Mouse (Mus musculus): ENCODE results near the gene Taldo1.
"Not testable (repeated sequence)": the region's sequence is repeated elsewhere in the genome, so short reads cannot be mapped to it uniquely, and the experiment has no call there.

DNA sequence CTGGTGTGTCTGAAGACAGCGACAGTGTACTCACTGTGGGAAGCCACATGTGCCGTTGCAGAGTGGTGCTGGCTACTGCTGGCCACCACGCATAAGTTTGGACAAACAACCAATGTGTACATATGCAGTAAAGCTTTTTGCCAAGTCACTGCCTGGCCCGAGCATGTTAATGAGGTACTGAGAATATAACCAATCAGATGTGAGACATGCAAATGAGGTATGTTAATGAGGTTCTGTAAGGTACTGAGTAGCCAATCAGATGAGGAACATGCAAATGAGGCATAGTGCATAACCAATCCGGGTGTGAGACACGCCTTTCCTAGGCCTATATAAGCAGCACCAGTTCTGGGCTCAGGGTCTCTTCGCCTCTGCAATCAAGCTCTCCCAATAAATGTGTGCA, 15.7 kb downstream of the Taldo1 start:
- TF ChIP-seq CTCF (IDR thresholded peaks at IDR 0.05; ENCODE audit: low read depth, low read length); EP300 (IDR thresholded peaks at IDR 0.05; ENCODE audit: insufficient read depth, low read depth, low read length): not testable (repeated sequence)
